Mouse (Mus musculus): ENCODE results near the gene Olfr641. TPM values are rescaled to one million over a fixed set of nuclear protein-coding genes. Genes with fewer than 3 reads are reported as not detected.

The Olfr641 gene
- polyA plus RNA-seq, 1 experiment from 2014 or later: not detected

- Histone ChIP-seq H3K4me2 (no peak within 1 kb of the TSS), H3K9ac (no peak within 1 kb of the TSS), H3K27ac (no peak within 1 kb of the TSS), H3K4me3 (no peak within 1 kb of the TSS), H3K4me1 (no peaks in the 10 kb centered on the region), H3K9me3 (no peaks in the 10 kb centered on the region), H3K36me3 (no peaks in the 10 kb centered on the region), H3K27me3 (no peaks in the 10 kb centered on the region)
- ATAC-seq (ENCODE audit: borderline replicate concordance, extremely low read depth, low FRiP score, low TSS enrichment): no peak
- 65% methylated on average over 1 of the region's 1 CpGs for WGBS
Observed at GRCm38 (mm10) chr7:104085365-104085764, 50.1 kb downstream of the Olfr641 start, which contains the start of gene Olfr645. TSS of gene Olfr645 (minus strand) at chr7:104085465.

Other genes with a start within 250 kb of the Olfr641 start
- not detected in 2 replicates for gene Olfr67, start 243.6 kb upstream of the Olfr641 start, polyA plus RNA-seq (2015; fragmentation: Nextera tagmentation; extraction: Ambion mirVana)
- gene Hbb-bt, start 221.4 kb upstream of the Olfr641 start, polyA plus RNA-seq (2015; fragmentation: Nextera tagmentation; extraction: Ambion mirVana): 4,716 and 5,311 TPM in 2 replicates
- gene Hbb-bs, start 207.3 kb upstream of the Olfr641 start, polyA plus RNA-seq (2015; fragmentation: Nextera tagmentation; extraction: Ambion mirVana): 14,530 and 15,290 TPM in 2 replicates
- gene Hbb-bh2, start 194.9 kb upstream of the Olfr641 start, polyA plus RNA-seq (2015; fragmentation: Nextera tagmentation; extraction: Ambion mirVana): not detected in 2 replicates
- gene Hbb-bh1, start 192.3 kb upstream of the Olfr641 start, polyA plus RNA-seq (2015; fragmentation: Nextera tagmentation; extraction: Ambion mirVana): 8.2 and 12.5 TPM in 2 replicates
- 807 and 1,263 TPM in 2 replicates for gene Hbb-y, start 182.2 kb upstream of the Olfr641 start, polyA plus RNA-seq (2015; fragmentation: Nextera tagmentation; extraction: Ambion mirVana)
- not detected in 2 replicates for gene Olfr66, start 149.2 kb upstream of the Olfr641 start, polyA plus RNA-seq (2015; fragmentation: Nextera tagmentation; extraction: Ambion mirVana)
- gene Olfr64, start 141.0 kb upstream of the Olfr641 start, polyA plus RNA-seq (2015; fragmentation: Nextera tagmentation; extraction: Ambion mirVana): not detected in 2 replicates
- not detected in 2 replicates for gene Olfr65, start 132.0 kb upstream of the Olfr641 start, polyA plus RNA-seq (2015; fragmentation: Nextera tagmentation; extraction: Ambion mirVana)
- not detected in 2 replicates for gene Olfr631, start 106.6 kb upstream of the Olfr641 start, polyA plus RNA-seq (2015; fragmentation: Nextera tagmentation; extraction: Ambion mirVana)
- not detected in 2 replicates for gene Olfr632, start 101.1 kb upstream of the Olfr641 start, polyA plus RNA-seq (2015; fragmentation: Nextera tagmentation; extraction: Ambion mirVana)
- gene Olfr633, start 91.0 kb upstream of the Olfr641 start, polyA plus RNA-seq (2015; fragmentation: Nextera tagmentation; extraction: Ambion mirVana): not detected in 2 replicates
- gene Olfr635, start 64.3 kb upstream of the Olfr641 start, polyA plus RNA-seq (2015; fragmentation: Nextera tagmentation; extraction: Ambion mirVana): not detected in 2 replicates
- gene Olfr638, start 36.7 kb upstream of the Olfr641 start, polyA plus RNA-seq (2015; fragmentation: Nextera tagmentation; extraction: Ambion mirVana): not detected in 2 replicates
- gene Olfr639, start 18.1 kb upstream of the Olfr641 start, polyA plus RNA-seq (2015; fragmentation: Nextera tagmentation; extraction: Ambion mirVana): not detected in 2 replicates
- not detected in 2 replicates for gene Olfr640, start 9.9 kb upstream of the Olfr641 start, polyA plus RNA-seq (2015; fragmentation: Nextera tagmentation; extraction: Ambion mirVana)
- gene Olfr642, start 17.2 kb downstream of the Olfr641 start, polyA plus RNA-seq (2015; fragmentation: Nextera tagmentation; extraction: Ambion mirVana): not detected in 2 replicates
- gene 4930516K23Rik, start 26.0 kb downstream of the Olfr641 start, polyA plus RNA-seq (2015; fragmentation: Nextera tagmentation; extraction: Ambion mirVana): not detected in 2 replicates
- gene Olfr644, start 36.4 kb downstream of the Olfr641 start, polyA plus RNA-seq (2015; fragmentation: Nextera tagmentation; extraction: Ambion mirVana): not detected in 2 replicates
- gene Olfr645, start 50.0 kb downstream of the Olfr641 start, polyA plus RNA-seq (2015; fragmentation: Nextera tagmentation; extraction: Ambion mirVana): not detected in 2 replicates
- not detected in 2 replicates for gene Olfr646, start 69.4 kb downstream of the Olfr641 start, polyA plus RNA-seq (2015; fragmentation: Nextera tagmentation; extraction: Ambion mirVana)
- not detected in 2 replicates for gene Ubqln5, start 94.4 kb downstream of the Olfr641 start, polyA plus RNA-seq (2015; fragmentation: Nextera tagmentation; extraction: Ambion mirVana)
- not detected in 2 replicates for gene Olfr643, start 102.0 kb downstream of the Olfr641 start, polyA plus RNA-seq (2015; fragmentation: Nextera tagmentation; extraction: Ambion mirVana)
- gene Ubqln3, start 107.8 kb downstream of the Olfr641 start, polyA plus RNA-seq (2015; fragmentation: Nextera tagmentation; extraction: Ambion mirVana): not detected in 2 replicates
- not detected in 2 replicates for gene Ubqlnl, start 115.1 kb downstream of the Olfr641 start, polyA plus RNA-seq (2015; fragmentation: Nextera tagmentation; extraction: Ambion mirVana)
- not detected in 2 replicates for gene Olfm5, start 129.4 kb downstream of the Olfr641 start, polyA plus RNA-seq (2015; fragmentation: Nextera tagmentation; extraction: Ambion mirVana)
- 0.12 and 0.20 TPM in 2 replicates for gene Olfr648, start 147.9 kb downstream of the Olfr641 start, polyA plus RNA-seq (2015; fragmentation: Nextera tagmentation; extraction: Ambion mirVana)
- not detected in 2 replicates for gene Olfr649, start 160.5 kb downstream of the Olfr641 start, polyA plus RNA-seq (2015; fragmentation: Nextera tagmentation; extraction: Ambion mirVana)
- 0.75 and 0.98 TPM in 2 replicates for gene Trim6, start 183.3 kb downstream of the Olfr641 start, polyA plus RNA-seq (2015; fragmentation: Nextera tagmentation; extraction: Ambion mirVana)
- gene Trim34a, start 209.0 kb downstream of the Olfr641 start, polyA plus RNA-seq (2015; fragmentation: Nextera tagmentation; extraction: Ambion mirVana): 1.9 and 2.3 TPM in 2 replicates